Mouse (Mus musculus) stomach, embryonic 16.5 days (tissue): ENCODE results near the gene Slc11a1. TPM values are rescaled to one million over a fixed set of nuclear protein-coding genes. Genes with fewer than 3 reads are reported as not detected.
A peak's percentile ranks its signal among the peaks of the same experiment; 100 is the strongest.

ENCODE experiments used
- ATAC-seq: fragments of 200-750 bp; cut with Nextera tagmentation; 2 replicates; pipeline ENCODE4 v1.8.0; 2017; ENCODE audit warnings: moderate number of reproducible peaks, moderate TSS enrichment; ENCODE audit not compliant: insufficient read depth, low FRiP score
- H3K27ac ChIP-seq: fragments of 300-500 bp; sonication (generic); 2 replicates; pipeline ENCODE4 v1.5.1; 2014; ENCODE audit warnings: low read length
- H3K27me3 ChIP-seq: fragments of 300-500 bp; sonication (generic); 2 replicates; pipeline ENCODE4 v1.6.1; 2014; ENCODE audit warnings: low read length, control low read depth, mixed read lengths; ENCODE audit not compliant: control insufficient read depth, insufficient read depth
- H3K36me3 ChIP-seq: fragments of 300-500 bp; sonication (generic); 2 replicates; pipeline ENCODE4 v1.6.1; 2014; ENCODE audit warnings: low read length; ENCODE audit not compliant: control insufficient read depth, insufficient read depth
- H3K4me1 ChIP-seq: fragments of 300-500 bp; sonication (generic); 2 replicates; pipeline ENCODE4 v1.6.1; 2014; ENCODE audit warnings: low read length, control low read depth, mixed read lengths; ENCODE audit not compliant: control insufficient read depth, insufficient read depth
- H3K4me2 ChIP-seq: fragments of 300-500 bp; sonication (generic); 2 replicates; pipeline ENCODE4 v1.6.1; 2014; ENCODE audit warnings: low read depth, low read length, mixed read lengths
- H3K4me3 ChIP-seq: fragments of 300-500 bp; sonication (generic); replicated peaks from 2 replicates; pipeline ENCODE4 v1.5.1; 2014; ENCODE audit warnings: mild to moderate bottlenecking, low read length
- H3K9ac ChIP-seq: fragments of 300-500 bp; sonication (generic); 2 replicates; pipeline ENCODE4 v1.6.1; 2014; ENCODE audit warnings: low read length
- H3K9me3 ChIP-seq: fragments of 300-500 bp; sonication (generic); replicated peaks from 2 replicates; pipeline ENCODE4 v1.6.1; 2016; ENCODE audit warnings: low read length, control low read depth; ENCODE audit not compliant: control insufficient read depth
- WGBS: fragments of 180-500 bp; shearing (Covaris S2); extraction: QIAGEN DNeasy Blood & Tissue Kit; methylation state at CpG from one replicate; pipeline ENCODE4 v1.1.7; 2014; 5-methylcytosine and 5-hydroxymethylcytosine counted together
- polyA plus RNA-seq: library from polyadenylated mRNA; unstranded; fragments of >200 nt; fragmentation: Nextera tagmentation; extraction: Ambion mirVana; gene quantifications from 2 replicates; pipeline ENCODE4 v1.2.1, GENCODE M21; 2015

Gene Slc11a1
- polyA plus RNA-seq, 1 experiment from 2014 or later, result 8.7 TPM

DNA sequence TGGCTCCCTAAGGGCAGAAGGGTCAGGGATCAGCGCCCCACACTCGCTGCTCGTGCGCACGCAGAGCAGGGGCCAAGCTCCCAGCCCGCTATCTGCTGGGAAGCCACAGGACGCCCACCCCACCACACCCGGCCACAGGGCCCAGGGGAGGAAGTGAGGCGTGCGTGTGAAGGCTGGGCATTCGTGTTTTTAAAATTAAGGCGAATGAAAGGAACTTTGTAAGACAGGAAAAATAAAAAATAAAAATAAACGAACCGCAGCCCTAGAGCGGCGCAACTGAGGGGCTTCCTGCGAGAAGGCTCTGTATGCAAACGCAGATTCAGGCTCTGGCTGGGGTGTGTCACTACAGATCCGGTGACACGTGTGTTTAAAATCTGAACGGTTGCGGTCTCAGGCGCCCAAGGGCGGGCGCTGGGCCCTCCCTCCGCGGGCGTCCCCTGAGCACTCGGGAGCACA, 14.9 kb downstream of the Slc11a1 start:
- H3K4me3 ChIP-seq, result peak overlapping the region; percentile 92
- H3K9ac ChIP-seq, result peak overlapping the region; percentile 71
- H3K4me2 ChIP-seq, result peak overlapping the region; percentile 56
- WGBS, result 8% methylated on average over 29 of the region's 29 CpGs
- peak; percentile 8; the same call in 1 of the 2 replicates for ATAC-seq
- no peaks in the 10 kb centered on the region for H3K27me3 ChIP-seq
- peaks cover 8% of the 10 kb centered on the region for H3K36me3 ChIP-seq
- peaks cover 46% of the 10 kb centered on the region for H3K4me1 ChIP-seq
- peak overlapping the region; percentile 99 for H3K27ac ChIP-seq
- no peaks in the 10 kb centered on the region for H3K9me3 ChIP-seq

GRCm38 (mm10) chr1:74390287-74390906, 15.4 kb downstream of the Slc11a1 start:
- ATAC-seq, result no peak
- WGBS, result 3% methylated on average over 21 of the region's 21 CpGs
- no peaks in the 10 kb centered on the region for H3K9me3 ChIP-seq
- H3K4me1 ChIP-seq, result peaks cover 46% of the 10 kb centered on the region
- H3K27me3 ChIP-seq, result no peaks in the 10 kb centered on the region
- peak overlapping the region; percentile 99 for H3K27ac ChIP-seq
- H3K36me3 ChIP-seq, result peaks cover 14% of the 10 kb centered on the region
- H3K4me3 ChIP-seq, result peak overlapping the region; percentile 92
- peak overlapping the region; percentile 71 for H3K9ac ChIP-seq
- peak overlapping the region; percentile 56 for H3K4me2 ChIP-seq

DNA sequence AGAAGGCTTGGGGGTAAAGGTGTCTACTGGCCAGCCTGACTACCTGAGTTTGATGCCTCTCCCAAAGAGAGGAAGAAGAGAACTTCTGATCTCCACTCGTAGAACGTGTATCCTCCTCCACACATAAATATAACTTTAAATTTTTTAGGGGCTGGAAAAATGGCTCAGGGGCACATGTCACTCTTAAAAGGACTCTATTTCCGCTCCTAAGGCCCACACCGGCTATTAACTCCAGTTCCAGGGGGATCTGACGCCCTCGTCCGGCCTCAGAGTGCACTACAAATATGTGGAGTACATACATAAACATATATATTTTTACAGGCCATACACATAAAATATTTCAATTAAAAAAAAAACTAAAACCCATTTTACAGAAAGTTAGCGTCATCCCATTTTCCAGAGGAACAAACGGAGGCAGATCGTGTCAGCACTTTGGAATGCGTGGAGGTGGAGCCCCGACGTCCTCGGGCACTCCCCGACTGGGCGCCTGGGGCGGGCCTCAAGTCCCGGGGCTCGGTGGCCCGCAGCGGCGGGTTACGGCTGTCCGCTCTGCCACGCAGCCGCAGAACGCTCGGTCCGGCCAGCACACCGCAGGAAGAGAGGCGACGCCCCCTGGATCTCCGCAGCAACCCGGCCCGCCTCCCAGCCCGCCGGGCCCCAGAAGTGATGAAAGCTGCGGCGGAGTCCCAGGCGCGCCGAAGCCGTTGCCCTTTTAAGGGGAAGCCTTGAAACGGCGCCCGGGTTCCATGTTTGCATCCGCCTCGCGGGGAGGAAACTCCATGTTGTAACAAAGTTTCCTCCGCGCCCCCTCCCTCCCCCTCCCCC, 16.1 kb downstream of the Slc11a1 start, which contains the start of gene Ctdsp1:
Gene Ctdsp1 (plus strand): TSS at position 586 of the 825 bp plus-strand sequence.
- peak within 1 kb of the TSS; percentile 96 for H3K4me2 ChIP-seq
- no peaks in the 10 kb centered on the region for H3K9me3 ChIP-seq
- H3K9ac ChIP-seq, result peak within 1 kb of the TSS; percentile 97
- H3K4me1 ChIP-seq, result peaks cover 46% of the 10 kb centered on the region
- ATAC-seq, result peak; percentile 82
- H3K27ac ChIP-seq, result peak within 1 kb of the TSS; percentile 99
- H3K36me3 ChIP-seq, result peaks cover 14% of the 10 kb centered on the region
- no peaks in the 10 kb centered on the region for H3K27me3 ChIP-seq
- peak within 1 kb of the TSS; percentile 92 for H3K4me3 ChIP-seq
- WGBS, result 3% methylated on average over 49 of the region's 51 CpGs

GRCm38 (mm10) chr1:74391844-74392441, 16.9 kb downstream of the Slc11a1 start:
- peaks cover 50% of the 10 kb centered on the region for H3K4me1 ChIP-seq
- no peaks in the 10 kb centered on the region for H3K27me3 ChIP-seq
- H3K36me3 ChIP-seq, result peaks cover 14% of the 10 kb centered on the region
- peak overlapping the region; percentile 96 for H3K4me2 ChIP-seq
- H3K9me3 ChIP-seq, result no peaks in the 10 kb centered on the region
- H3K4me3 ChIP-seq, result peak overlapping the region; percentile 92
- peak overlapping the region; percentile 99 for H3K27ac ChIP-seq
- WGBS, result under 1% methylated on average over 63 of the region's 63 CpGs
- peak overlapping the region; percentile 97 for H3K9ac ChIP-seq
- ATAC-seq, result peak; percentile 26

DNA sequence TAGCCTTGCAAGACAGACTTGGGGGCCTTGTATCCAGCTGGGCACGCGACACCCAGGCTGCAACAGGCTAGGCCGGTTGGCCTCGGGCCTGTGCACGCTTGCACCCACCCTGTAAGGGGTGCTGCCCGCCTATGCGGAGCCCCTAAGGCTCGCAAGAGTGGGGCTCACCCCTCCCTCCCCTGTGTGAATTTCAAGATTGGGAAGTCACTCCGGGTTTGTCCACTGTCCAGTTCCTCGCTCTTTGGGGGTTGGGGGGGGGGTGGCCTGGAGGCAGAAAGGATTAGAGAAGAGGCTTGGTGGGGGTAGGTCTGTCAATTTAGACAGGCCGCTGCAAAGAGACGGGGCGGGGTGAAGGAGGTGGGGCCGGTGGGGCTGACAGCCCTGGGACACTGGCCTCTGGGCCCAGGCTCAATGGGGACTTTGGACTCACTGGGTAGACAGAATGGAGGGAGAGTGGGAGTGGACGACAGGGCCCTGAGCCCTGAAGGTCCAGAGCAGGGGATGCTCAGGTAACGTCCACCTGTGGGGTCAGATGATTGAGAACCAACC, 17.5 kb downstream of the Slc11a1 start:
- 1% methylated on average over 16 of the region's 16 CpGs for WGBS

DNA sequence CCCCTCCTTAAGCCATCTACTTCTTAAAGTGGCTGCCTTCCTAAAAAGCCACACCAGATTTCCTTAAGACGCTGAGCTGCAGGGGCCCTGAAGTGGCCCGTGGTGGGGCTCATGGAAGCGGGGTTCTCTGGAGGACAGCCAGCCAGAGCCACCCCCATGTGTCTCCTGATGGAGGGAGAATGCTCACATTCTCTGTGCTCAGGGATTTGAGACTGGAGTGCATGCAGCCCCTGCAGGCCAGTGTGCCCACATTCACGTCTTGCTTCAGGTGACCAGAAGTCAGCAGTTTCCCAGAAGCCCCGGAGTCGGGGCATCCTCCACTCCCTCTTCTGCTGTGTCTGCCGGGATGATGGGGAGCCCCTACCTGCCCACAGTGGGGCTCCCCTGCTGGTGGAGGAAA, 18.0 kb downstream of the Slc11a1 start:
- peak overlapping the region; percentile 97 for H3K9ac ChIP-seq
- peaks cover 14% of the 10 kb centered on the region for H3K36me3 ChIP-seq
- 40% methylated on average over 7 of the region's 7 CpGs for WGBS
- peaks cover 42% of the 10 kb centered on the region for H3K4me1 ChIP-seq
- peak overlapping the region; percentile 99 for H3K27ac ChIP-seq
- peak overlapping the region; percentile 96 for H3K4me2 ChIP-seq
- no peaks in the 10 kb centered on the region for H3K9me3 ChIP-seq
- no peaks in the 10 kb centered on the region for H3K27me3 ChIP-seq
- H3K4me3 ChIP-seq, result peak overlapping the region; percentile 92
- no peak for ATAC-seq

More for the DNA sequence above, 17.5 kb downstream of the Slc11a1 start:
- Histone ChIP-seq H3K9ac (peak overlapping the region; percentile 97), H3K9me3 (no peaks in the 10 kb centered on the region), H3K4me2 (peak overlapping the region; percentile 96), H3K27me3 (no peaks in the 10 kb centered on the region), H3K36me3 (peaks cover 14% of the 10 kb centered on the region), H3K4me3 (peak overlapping the region; percentile 92), H3K27ac (peak overlapping the region; percentile 99), H3K4me1 (peaks cover 47% of the 10 kb centered on the region)
- ATAC-seq, result no peak

DNA sequence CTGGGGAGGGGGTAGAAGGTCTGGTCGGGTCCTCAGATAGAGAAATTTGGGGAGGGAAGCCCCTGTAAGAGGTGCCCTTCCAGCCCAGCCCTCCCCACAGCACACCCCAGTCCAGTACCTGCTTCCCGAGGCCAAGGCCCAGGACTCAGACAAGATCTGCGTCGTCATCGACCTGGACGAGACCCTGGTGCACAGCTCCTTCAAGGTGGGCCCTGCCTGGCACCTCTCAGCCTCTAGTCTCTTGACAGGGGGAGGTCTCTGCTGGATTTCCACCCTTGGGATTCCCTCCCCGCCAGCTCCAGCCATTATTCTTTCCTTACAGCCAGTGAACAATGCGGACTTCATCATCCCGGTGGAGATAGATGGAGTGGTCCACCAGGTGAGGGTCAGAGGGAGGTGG, 18.7 kb downstream of the Slc11a1 start:
- Histone ChIP-seq H3K27me3 (no peaks in the 10 kb centered on the region), H3K4me3 (no peak overlapping the region), H3K36me3 (peaks cover 14% of the 10 kb centered on the region), H3K27ac (no peak overlapping the region), H3K9ac (peak overlapping the region; percentile 97; the same call in 1 of the 2 replicates), H3K4me1 (peaks cover 39% of the 10 kb centered on the region), H3K4me2 (peak overlapping the region; percentile 96; the same call in 1 of the 2 replicates), H3K9me3 (no peaks in the 10 kb centered on the region)
- 83% methylated on average over 9 of the region's 9 CpGs for WGBS
- ATAC-seq, result no peak

DNA sequence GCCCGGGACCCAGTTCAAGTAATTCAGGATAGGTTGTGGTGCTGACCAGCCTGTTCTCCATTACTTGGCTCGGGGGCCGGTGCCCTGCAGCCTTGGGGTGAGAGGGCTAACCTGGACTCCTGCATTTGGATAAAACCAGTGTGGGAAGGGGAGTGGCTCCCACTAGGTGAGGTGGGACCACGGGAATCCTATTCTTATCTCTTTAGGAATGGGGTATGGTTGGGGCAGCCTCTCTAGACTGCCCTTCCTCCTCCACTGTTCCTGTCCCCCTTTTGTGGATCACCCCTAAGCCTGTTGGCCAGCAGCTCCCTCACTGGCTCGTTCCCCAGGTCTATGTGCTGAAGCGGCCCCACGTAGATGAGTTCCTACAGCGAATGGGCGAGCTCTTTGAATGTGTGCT, 19.3 kb downstream of the Slc11a1 start:
- no peak for ATAC-seq
- Histone ChIP-seq H3K4me3 (no peak overlapping the region), H3K4me1 (peaks cover 37% of the 10 kb centered on the region), H3K36me3 (peaks cover 14% of the 10 kb centered on the region), H3K9me3 (no peaks in the 10 kb centered on the region), H3K9ac (0 out of 2 replicates have a peak overlapping the region, but pooled peaks have one; percentile 16), H3K4me2 (no peak overlapping the region), H3K27me3 (no peaks in the 10 kb centered on the region), H3K27ac (no peak overlapping the region)
- 87% methylated on average over 9 of the region's 9 CpGs for WGBS
